Mouse (Mus musculus) kidney, embryonic 16.5 days (tissue): ENCODE measurements around the gene Adck1. TPM values are rescaled to one million over a fixed set of nuclear protein-coding genes. Genes with fewer than 3 reads are reported as not detected.

ENCODE experiments used
- polyA plus RNA-seq: library from polyadenylated mRNA; unstranded; fragments of >200 nt; fragmentation: Nextera tagmentation; extraction: Ambion mirVana; gene quantifications from 2 replicates; pipeline ENCODE4 v1.2.1, GENCODE M21; 2015

Adck1 gene
- polyA plus RNA-seq, 1 experiment from 2014 or later: 29.8 TPM

Other genes starting within 250 kb of the Adck1 start
- 0.14 TPM in 1 of 2 replicates, not detected in the other for gene Gm10436, start 178.4 kb upstream of the Adck1 start, polyA plus RNA-seq
- gene Gm8332, start 110.5 kb upstream of the Adck1 start, polyA plus RNA-seq: not detected in 2 replicates
- 0.24 TPM in 2 replicates for gene Gm5662, start 86.1 kb upstream of the Adck1 start, polyA plus RNA-seq
- not detected in 2 replicates for gene Gm5039, start 36.5 kb upstream of the Adck1 start, polyA plus RNA-seq